Mouse (Mus musculus) cerebellum, adult 2 months (tissue): Measurements from ENCODE around the gene Pex26.

Experiments
- CTCF ChIP-seq: fragments of 200-500 bp; IDR thresholded peaks from 2 replicates; pipeline ENCODE4 v1.5.1; 2011; ENCODE audit warnings: low read depth, mild to moderate bottlenecking, control low read depth, low read length, moderate library complexity, borderline replicate concordance; ENCODE audit not compliant: insufficient read depth
- POLR2A ChIP-seq: fragments of 200-500 bp; IDR thresholded peaks from 2 replicates; pipeline ENCODE4 v1.6.1; 2011; ENCODE audit warnings: low read length, control low read depth, borderline replicate concordance; ENCODE audit not compliant: insufficient read depth

DNA sequence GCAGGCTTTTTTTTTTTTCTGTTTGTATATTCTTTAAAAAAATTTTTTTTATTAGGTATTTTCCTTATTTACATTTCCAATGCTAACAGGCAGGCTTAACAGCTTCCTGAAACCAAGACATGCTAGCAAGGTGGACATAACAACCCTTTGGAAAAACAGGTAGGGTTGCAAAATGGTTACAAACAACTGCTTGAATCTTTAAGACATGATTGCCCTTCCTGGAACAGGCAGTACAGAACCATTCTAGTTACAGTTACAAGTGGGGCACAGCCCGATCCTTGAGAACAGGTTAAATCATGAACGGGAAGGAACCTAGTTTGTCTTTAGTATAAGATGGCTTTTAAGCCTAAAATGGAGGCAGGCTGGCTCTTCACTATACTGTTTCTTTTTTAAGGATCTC lies 52.9 kb downstream of the Pex26 start:
- TF ChIP-seq CTCF (no peak), POLR2A (no peak)
